9 mouse cellular contexts compared by ENCODE assay signal in genomic region chr17:5842988-5843640, GRCm38 (mm10). TPM values are rescaled to one million over a fixed set of nuclear protein-coding genes. Genes with fewer than 3 reads are reported as not detected.
DNase-seq lines count a peak whose midpoint lies in the region; ATAC-seq lines count a peak whose summit lies in the region.
"Had no signal": no experiment of that assay in that cellular context is flagged by ENCODE, and none has a peak within 500 bp of the region (broad histone marks: within the 10 kb centered on the region; RNA-seq: fewer than 3 reads in every experiment).

No protein-coding gene starts in this region.

- ATAC-seq in midbrain, embryonic 11.5 days (ENCODE audit: low FRiP score), result no peak
- ATAC-seq in midbrain, embryonic 14.5 days (ENCODE audit: low FRiP score, low TSS enrichment), result no peak
- no peak for ATAC-seq in limb, embryonic 12.5 days (ENCODE audit: insufficient number of reproducible peaks, insufficient read depth, low FRiP score, low TSS enrichment, low read depth)
- ATAC-seq in stomach, embryonic 16.5 days (ENCODE audit: insufficient read depth, low FRiP score), result peak; percentile 34; the same call in 1 of the 2 replicates

- H3K27ac ChIP-seq in midbrain, embryonic 11.5 days (ENCODE audit: low read depth, low read length), result no peak overlapping the region
- H3K27ac ChIP-seq in midbrain, embryonic 14.5 days (replicated peaks; ENCODE audit: low read depth, low read length), result no peak overlapping the region
- no peak overlapping the region for H3K27ac ChIP-seq in limb, embryonic 12.5 days
- peak overlapping the region; percentile 56 for H3K27ac ChIP-seq in stomach, embryonic 16.5 days (ENCODE audit: low read length)

- H3K36me3 ChIP-seq in midbrain, embryonic 11.5 days (ENCODE audit: control insufficient read depth, insufficient read depth, low read length), result no peaks in the 10 kb centered on the region
- no peaks in the 10 kb centered on the region for H3K36me3 ChIP-seq in midbrain, embryonic 14.5 days (ENCODE audit: control insufficient read depth, insufficient read depth, low read length)
- H3K36me3 ChIP-seq in limb, embryonic 12.5 days, result no peaks in the 10 kb centered on the region
- no peaks in the 10 kb centered on the region for H3K36me3 ChIP-seq in stomach, embryonic 16.5 days (ENCODE audit: control insufficient read depth, insufficient read depth, low read length)

- peak; percentile 88 for DNase-seq in heart, adult 11 months
- no peak for DNase-seq in heart, postnatal 25 days (ENCODE audit: low spot score)
- DNase-seq in midbrain, embryonic 11.5 days (ENCODE audit: low spot score, missing footprints), result peak; percentile 80
- DNase-seq in midbrain, embryonic 14.5 days, result no peak
- no peak for DNase-seq in right cerebral cortex, postnatal 25 days
- DNase-seq in left cerebral cortex, adult 8-10 months (ENCODE audit: low spot score in 2 of 2), result no peak
- DNase-seq: cerebellum, postnatal 25 days had no signal

- no peaks in the 10 kb centered on the region for H3K9me3 ChIP-seq in midbrain, embryonic 11.5 days (ENCODE audit: control insufficient read depth, low read length)
- no peaks in the 10 kb centered on the region for H3K9me3 ChIP-seq in midbrain, embryonic 14.5 days (ENCODE audit: control insufficient read depth, low read length)
- H3K9me3 ChIP-seq in limb, embryonic 12.5 days, result no peaks in the 10 kb centered on the region
- H3K9me3 ChIP-seq in stomach, embryonic 16.5 days (replicated peaks; ENCODE audit: control insufficient read depth, low read length), result no peaks in the 10 kb centered on the region

- no peak overlapping the region for H3K4me2 ChIP-seq in midbrain, embryonic 11.5 days
- H3K4me2 ChIP-seq in midbrain, embryonic 14.5 days (ENCODE audit: low read length), result no peak overlapping the region
- H3K4me2 ChIP-seq in limb, embryonic 12.5 days, result peak overlapping the region; percentile 65
- peak overlapping the region; percentile 67 for H3K4me2 ChIP-seq in stomach, embryonic 16.5 days (ENCODE audit: low read depth, low read length)

- H3K27me3 ChIP-seq in midbrain, embryonic 11.5 days (ENCODE audit: control insufficient read depth, insufficient read depth, low read length), result no peaks in the 10 kb centered on the region
- no peaks in the 10 kb centered on the region for H3K27me3 ChIP-seq in midbrain, embryonic 14.5 days (ENCODE audit: control insufficient read depth, insufficient read depth, low read length)
- no peaks in the 10 kb centered on the region for H3K27me3 ChIP-seq in limb, embryonic 12.5 days
- no peaks in the 10 kb centered on the region for H3K27me3 ChIP-seq in stomach, embryonic 16.5 days (ENCODE audit: control insufficient read depth, insufficient read depth, low read length)

- H3K4me1 ChIP-seq in midbrain, embryonic 11.5 days (ENCODE audit: control insufficient read depth, insufficient read depth, low read length), result peaks cover 9% of the 10 kb centered on the region
- H3K4me1 ChIP-seq in midbrain, embryonic 14.5 days (ENCODE audit: control insufficient read depth, insufficient read depth, low read length), result peaks cover 6% of the 10 kb centered on the region; the same call in 1 of the 2 replicates
- peaks cover 11% of the 10 kb centered on the region for H3K4me1 ChIP-seq in limb, embryonic 12.5 days (replicated peaks)
- peaks cover 29% of the 10 kb centered on the region for H3K4me1 ChIP-seq in stomach, embryonic 16.5 days (ENCODE audit: control insufficient read depth, insufficient read depth, low read length)

- no peak overlapping the region for H3K4me3 ChIP-seq in midbrain, embryonic 11.5 days (ENCODE audit: low read depth, low read length)
- no peak overlapping the region for H3K4me3 ChIP-seq in midbrain, embryonic 14.5 days (replicated peaks; ENCODE audit: low read depth, low read length)
- no peak overlapping the region for H3K4me3 ChIP-seq in limb, embryonic 12.5 days (replicated peaks)
- no peak overlapping the region; the same call in none of the 2 replicates for H3K4me3 ChIP-seq in stomach, embryonic 16.5 days (replicated peaks; ENCODE audit: low read length)

- no peak overlapping the region for H3K9ac ChIP-seq in midbrain, embryonic 11.5 days (ENCODE audit: low read length)
- H3K9ac ChIP-seq in midbrain, embryonic 14.5 days (replicated peaks; ENCODE audit: low read length), result no peak overlapping the region
- H3K9ac ChIP-seq in limb, embryonic 12.5 days (replicated peaks), result no peak overlapping the region
- peak overlapping the region; percentile 50; the same call in 1 of the 2 replicates for H3K9ac ChIP-seq in stomach, embryonic 16.5 days (ENCODE audit: low read length)

- WGBS in midbrain, embryonic 11.5 days, result 78% methylated on average over 9 of the region's 9 CpGs
- 77% methylated on average over 9 of the region's 9 CpGs for WGBS in midbrain, embryonic 14.5 days
- 72% methylated on average over 9 of the region's 9 CpGs for WGBS in limb, embryonic 12.5 days
- 53% methylated on average over 9 of the region's 9 CpGs for WGBS in stomach, embryonic 16.5 days

- intact Hi-C loops in heart, postnatal 25 days (cut with DNase I), result loop anchor here (5.0 kb wide), 1 partner anchor 351 kb away; the partner anchor contains the start of gene Zdhhc14

RNA-seq across cellular contexts. Expression of gene Snx9, which starts 2.0 kb away (rescaled TPM):
- total RNA-seq in heart, postnatal 25 days (2021), result 10 to 100 TPM; 30.9 to 33.2 TPM
- 16.7 and 21.7 TPM in 2 replicates for polyA plus RNA-seq in midbrain, embryonic 11.5 days (2014; fragmentation: Nextera tagmentation; extraction: Ambion mirVana)
- 4.5 and 8.3 TPM in 2 replicates for polyA plus RNA-seq in midbrain, embryonic 14.5 days (2014; fragmentation: Nextera tagmentation; extraction: Ambion mirVana)
- 28.9 and 30.6 TPM in 2 replicates for polyA plus RNA-seq in limb, embryonic 12.5 days (2016; fragmentation: Nextera tagmentation; extraction: Ambion mirVana)
- 28.2 and 31.3 TPM in 2 replicates for polyA plus RNA-seq in stomach, embryonic 16.5 days (2015; fragmentation: Nextera tagmentation; extraction: Ambion mirVana)
- 10 to 100 TPM; 14.5 to 16.2 (median 15.0) TPM for total RNA-seq in left cerebral cortex, adult 8-10 months (2022)

Comparison
In these comparisons a context has a peak if more than half of its experiments do, and no peak if none do; other contexts are left out.
1. DNase-seq: peak in heart, adult 11 months (single experiment) and midbrain, embryonic 11.5 days (single experiment); none in heart, postnatal 25 days (single experiment), midbrain, embryonic 14.5 days (single experiment), right cerebral cortex, postnatal 25 days (single experiment) and left cerebral cortex, adult 8-10 months (0 of 2).
2. H3K4me2 ChIP-seq: peak in limb, embryonic 12.5 days (single experiment) and stomach, embryonic 16.5 days (single experiment); none in midbrain, embryonic 11.5 days (single experiment) and midbrain, embryonic 14.5 days (single experiment).